Mouse (Mus musculus) central nervous system, embryonic 14 days (tissue): Measurements from ENCODE around the gene Psmd9. TPM values are rescaled to one million over a fixed set of nuclear protein-coding genes. Genes with fewer than 3 reads are reported as not detected.

Experiments
- polyA plus RNA-seq: library from polyadenylated mRNA; depleted of rRNA; stranded (reverse); fragments of >200 nt; gene quantifications from 2 replicates; pipeline ENCODE4 v1.2.3, GENCODE M21; 2012; rRNA removed

The Psmd9 gene
- polyA plus RNA-seq, result 34.6 and 37.7 TPM in 2 replicates

GRCm38 (mm10) chr5:123169284-123169683 lies at the start of gene Psmd9:
Gene Psmd9 (plus strand): TSS chr5:123169413.

GRCm38 (mm10) chr5:123132308-123133071 lies 36.7 kb upstream of the Psmd9 start, which contains the start of gene Rhof:
Gene Rhof (minus strand): TSS chr5:123132692.

GRCm38 (mm10) chr5:123142161-123143157 lies 26.8 kb upstream of the Psmd9 start, which contains the start of gene Setd1b:
Gene Setd1b (plus strand): TSS chr5:123142193.

GRCm38 (mm10) chr5:123182651-123183050 lies 13.4 kb downstream of the Psmd9 start, which contains the start of gene Hpd:
Gene Hpd (minus strand): TSS chr5:123182727.

DNA sequence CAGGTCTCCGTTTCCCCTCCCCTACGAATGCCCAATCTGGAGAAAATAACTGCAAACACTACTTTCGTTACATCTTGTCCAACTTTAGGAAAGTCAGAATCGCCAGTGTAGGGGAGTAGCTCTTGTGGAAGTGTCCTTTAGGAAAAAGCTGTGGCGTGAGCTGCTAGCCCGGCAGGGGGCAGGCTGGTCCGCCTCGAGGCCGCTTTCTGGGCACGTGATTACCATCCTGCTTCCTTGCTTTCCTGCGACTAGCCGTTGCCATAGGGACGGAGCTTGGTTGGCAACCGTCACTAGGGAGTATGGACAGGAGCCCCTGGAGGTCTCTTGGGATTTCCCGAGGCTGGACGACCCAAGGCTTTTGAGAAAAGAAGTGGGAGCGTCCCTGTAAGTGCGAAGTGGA lies 82.6 kb downstream of the Psmd9 start, which contains the start of gene Wdr66:
Wdr66 (plus strand) TSS at position 269 of the 400 bp plus-strand sequence.

Other genes with a start within 250 kb of the Psmd9 start
- 79.0 and 91.3 TPM in 2 replicates for gene Kdm2b, start 179.6 kb upstream of the Psmd9 start, polyA plus RNA-seq
- gene Orai1, start 154.3 kb upstream of the Psmd9 start, polyA plus RNA-seq, result 15.2 and 16.0 TPM in 2 replicates
- gene Morn3, start 122.4 kb upstream of the Psmd9 start, polyA plus RNA-seq, result 0.26 and 0.29 TPM in 2 replicates
- 12.9 and 15.0 TPM in 2 replicates for gene Tmem120b, start 101.0 kb upstream of the Psmd9 start, polyA plus RNA-seq
- 7.1 and 7.3 TPM in 2 replicates for gene Rhof, start 36.7 kb upstream of the Psmd9 start, polyA plus RNA-seq
- gene Setd1b, start 27.2 kb upstream of the Psmd9 start, polyA plus RNA-seq, result 11.6 and 14.9 TPM in 2 replicates
- not detected in 2 replicates for gene Hpd, start 13.3 kb downstream of the Psmd9 start, polyA plus RNA-seq
- 2.2 and 2.6 TPM in 2 replicates for gene Wdr66, start 82.7 kb downstream of the Psmd9 start, polyA plus RNA-seq
- gene Bcl7a, start 174.4 kb downstream of the Psmd9 start, polyA plus RNA-seq, result 52.2 and 66.4 TPM in 2 replicates
- gene Mlxip, start 225.4 kb downstream of the Psmd9 start, polyA plus RNA-seq, result 31.7 TPM in 2 replicates